Mouse (Mus musculus): ENCODE measurements around the gene Gfm1. TPM values are rescaled to one million over a fixed set of nuclear protein-coding genes. Genes with fewer than 3 reads are reported as not detected.
A peak's percentile ranks its signal among the peaks of the same experiment; 100 is the strongest.

Gene Gfm1
- 83.3 and 96.1 TPM in 2 replicates for polyA plus RNA-seq (2014; fragmentation: Nextera tagmentation; extraction: Ambion mirVana)

GRCm38 (mm10) chr3:67429999-67430380 is at the start of gene Gfm1:
Gene Gfm1 (plus strand): TSS chr3:67430096.
- ATAC-seq (replicated peaks; ENCODE audit: low FRiP score) = peak; percentile 94
- WGBS = 0% methylated on average over 24 of the region's 24 CpGs

GRCm38 (mm10) chr3:67429338-67429998 is 428 bp upstream of the Gfm1 start:
- no peaks in the 10 kb centered on the region for H3K27me3 ChIP-seq (replicated peaks; ENCODE audit: control insufficient read depth, insufficient read depth, low read length)
- no peak overlapping the region for H3K27ac ChIP-seq (ENCODE audit: low read depth, low read length)
- WGBS = 35% methylated on average over 8 of the region's 8 CpGs
- H3K4me1 ChIP-seq (replicated peaks; ENCODE audit: control insufficient read depth, insufficient read depth, low read length) = peaks cover 7% of the 10 kb centered on the region
- peak overlapping the region; percentile 86; the same call in 1 of the 2 replicates for H3K4me2 ChIP-seq
- peaks cover 2% of the 10 kb centered on the region; the same call in 1 of the 2 replicates for H3K36me3 ChIP-seq (ENCODE audit: control insufficient read depth, insufficient read depth, low read length)
- peak overlapping the region; percentile 98 for H3K4me3 ChIP-seq (ENCODE audit: low read depth, low read length)
- no peak for DNase-seq (ENCODE audit: low spot score)
- no peak overlapping the region for H3K9ac ChIP-seq (ENCODE audit: low read depth, low read length)
- H3K9me3 ChIP-seq (ENCODE audit: control insufficient read depth, low read length) = peaks cover 3% of the 10 kb centered on the region
- no peak; the same call in 1 of the 2 replicates for ATAC-seq (replicated peaks; ENCODE audit: low FRiP score)

More at GRCm38 (mm10) chr3:67429999-67430380, at the start of gene Gfm1:
- Histone ChIP-seq H3K9me3 (ENCODE audit: control insufficient read depth, low read length) (peaks cover 3% of the 10 kb centered on the region), H3K27ac (ENCODE audit: low read depth, low read length) (no peak within 1 kb of the TSS), H3K4me3 (ENCODE audit: low read depth, low read length) (peak within 1 kb of the TSS; percentile 98), H3K27me3 (replicated peaks; ENCODE audit: control insufficient read depth, insufficient read depth, low read length) (no peaks in the 10 kb centered on the region), H3K36me3 (ENCODE audit: control insufficient read depth, insufficient read depth, low read length) (peaks cover 3% of the 10 kb centered on the region; the same call in 1 of the 2 replicates), H3K9ac (ENCODE audit: low read depth, low read length) (peak within 1 kb of the TSS; percentile 86), H3K4me1 (replicated peaks; ENCODE audit: control insufficient read depth, insufficient read depth, low read length) (peaks cover 7% of the 10 kb centered on the region), H3K4me2 (peak within 1 kb of the TSS; percentile 86)
- DNase-seq (ENCODE audit: low spot score) = peak; percentile 83

DNA sequence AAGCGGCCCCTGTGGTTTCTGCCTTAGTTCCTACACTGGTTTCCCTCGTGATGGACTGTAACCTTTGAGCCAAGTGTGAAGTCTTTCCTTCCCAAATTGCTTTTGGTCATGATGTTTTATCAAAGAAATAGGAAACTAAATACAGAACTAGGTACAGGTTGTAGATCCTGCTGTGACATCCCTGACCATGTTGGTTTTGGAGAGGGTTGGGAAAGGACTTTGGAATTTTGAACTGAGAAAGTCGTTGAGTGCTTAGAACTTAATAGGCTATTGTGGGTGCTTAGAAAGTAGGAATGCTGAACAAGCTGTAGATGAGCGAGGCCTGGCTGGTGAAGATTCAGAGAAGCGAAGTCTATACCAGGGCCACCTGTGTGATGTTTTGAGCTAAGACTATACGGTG is 4.1 kb downstream of the Gfm1 start:
- ATAC-seq (replicated peaks; ENCODE audit: low FRiP score) = no peak
- WGBS = 93% methylated on average over 6 of the region's 6 CpGs

GRCm38 (mm10) chr3:67447143-67447542 is 17.2 kb downstream of the Gfm1 start:
- no peaks in the 10 kb centered on the region for H3K4me1 ChIP-seq (replicated peaks; ENCODE audit: control insufficient read depth, insufficient read depth, low read length)
- no peaks in the 10 kb centered on the region for H3K9me3 ChIP-seq (ENCODE audit: control insufficient read depth, low read length)
- no peak overlapping the region for H3K27ac ChIP-seq (ENCODE audit: low read depth, low read length)
- H3K9ac ChIP-seq (ENCODE audit: low read depth, low read length) = no peak overlapping the region
- 94% methylated on average over 2 of the region's 2 CpGs for WGBS
- H3K36me3 ChIP-seq (ENCODE audit: control insufficient read depth, insufficient read depth, low read length) = peaks cover 41% of the 10 kb centered on the region
- H3K4me2 ChIP-seq = no peak overlapping the region
- DNase-seq (ENCODE audit: low spot score) = no peak
- H3K4me3 ChIP-seq (ENCODE audit: low read depth, low read length) = no peak overlapping the region
- no peaks in the 10 kb centered on the region for H3K27me3 ChIP-seq (replicated peaks; ENCODE audit: control insufficient read depth, insufficient read depth, low read length)
- ATAC-seq (replicated peaks; ENCODE audit: low FRiP score) = no peak

More for the DNA sequence above, 4.1 kb downstream of the Gfm1 start:
- Histone ChIP-seq H3K4me3 (ENCODE audit: low read depth, low read length) (no peak overlapping the region), H3K9ac (ENCODE audit: low read depth, low read length) (no peak overlapping the region), H3K9me3 (ENCODE audit: control insufficient read depth, low read length) (no peaks in the 10 kb centered on the region), H3K36me3 (ENCODE audit: control insufficient read depth, insufficient read depth, low read length) (peaks cover 17% of the 10 kb centered on the region), H3K4me1 (replicated peaks; ENCODE audit: control insufficient read depth, insufficient read depth, low read length) (peaks cover 7% of the 10 kb centered on the region), H3K4me2 (no peak overlapping the region), H3K27ac (ENCODE audit: low read depth, low read length) (no peak overlapping the region), H3K27me3 (replicated peaks; ENCODE audit: control insufficient read depth, insufficient read depth, low read length) (no peaks in the 10 kb centered on the region)
- DNase-seq (ENCODE audit: low spot score) = no peak

DNA sequence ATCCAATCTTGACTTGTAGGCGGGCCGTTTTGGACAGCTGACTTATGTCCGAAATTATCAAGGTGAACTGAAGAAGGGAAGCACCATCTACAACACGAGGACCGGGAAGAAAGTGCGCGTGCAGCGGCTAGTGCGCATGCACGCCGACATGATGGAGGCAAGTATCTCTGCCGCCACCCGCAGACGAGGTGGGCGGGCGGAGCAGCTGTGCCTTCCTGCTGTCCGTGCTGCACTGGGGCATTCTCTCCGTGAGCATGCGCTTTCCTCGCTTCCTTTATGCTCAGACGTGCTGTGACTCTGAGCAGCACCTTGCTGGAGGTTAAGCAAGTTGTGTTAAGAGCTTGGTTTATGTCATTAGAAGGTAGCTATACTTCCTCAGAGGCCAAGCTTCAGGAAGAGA is 19.8 kb downstream of the Gfm1 start:
- WGBS = 90% methylated on average over 21 of the region's 21 CpGs

DNA sequence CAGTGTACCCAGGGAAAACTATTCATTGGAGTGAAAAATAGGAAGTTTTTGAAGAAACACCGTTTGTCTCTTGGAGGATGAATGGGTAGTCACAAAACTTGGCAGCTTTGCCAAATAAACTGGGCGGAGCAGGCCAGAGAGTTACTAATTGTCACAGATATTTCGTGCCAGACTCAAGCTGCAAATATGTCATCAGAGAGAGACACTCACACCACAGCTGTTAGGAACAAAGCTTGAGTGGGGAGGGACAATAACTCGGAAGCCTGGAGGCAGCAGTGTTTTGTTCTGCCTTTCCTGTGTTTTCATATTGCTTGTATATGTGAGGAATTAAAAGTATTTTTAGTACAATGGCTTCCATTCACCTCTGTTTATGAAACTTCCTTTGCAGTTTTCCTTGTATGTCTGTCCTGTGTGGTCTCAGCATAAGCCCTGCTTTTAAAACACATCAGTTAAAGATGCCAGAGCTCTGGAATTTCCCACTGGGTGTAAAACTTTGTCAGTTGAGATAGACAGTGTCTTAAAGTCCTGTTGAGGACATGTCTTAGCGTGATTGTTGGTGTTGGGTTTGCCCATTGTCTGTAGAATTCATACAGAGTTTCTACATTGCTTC is 20.8 kb downstream of the Gfm1 start:
- ATAC-seq (replicated peaks; ENCODE audit: low FRiP score) (no peak), DNase-seq (ENCODE audit: low spot score) (no peak)
- 91% methylated on average over 5 of the region's 5 CpGs for WGBS
- no peak overlapping the region for H3K4me2 ChIP-seq
- H3K4me1 ChIP-seq (replicated peaks; ENCODE audit: control insufficient read depth, insufficient read depth, low read length) = no peaks in the 10 kb centered on the region
- no peaks in the 10 kb centered on the region for H3K9me3 ChIP-seq (ENCODE audit: control insufficient read depth, low read length)
- no peak overlapping the region for H3K27ac ChIP-seq (ENCODE audit: low read depth, low read length)
- H3K36me3 ChIP-seq (ENCODE audit: control insufficient read depth, insufficient read depth, low read length) = peaks cover 42% of the 10 kb centered on the region
- no peak overlapping the region for H3K9ac ChIP-seq (ENCODE audit: low read depth, low read length)
- no peaks in the 10 kb centered on the region for H3K27me3 ChIP-seq (replicated peaks; ENCODE audit: control insufficient read depth, insufficient read depth, low read length)
- no peak overlapping the region for H3K4me3 ChIP-seq (ENCODE audit: low read depth, low read length)

More for the DNA sequence above, 19.8 kb downstream of the Gfm1 start:
- DNase-seq (ENCODE audit: low spot score) = no peak
- Histone ChIP-seq H3K27ac (ENCODE audit: low read depth, low read length) (no peak overlapping the region), H3K4me3 (ENCODE audit: low read depth, low read length) (no peak overlapping the region), H3K36me3 (ENCODE audit: control insufficient read depth, insufficient read depth, low read length) (peaks cover 36% of the 10 kb centered on the region), H3K4me2 (no peak overlapping the region), H3K4me1 (replicated peaks; ENCODE audit: control insufficient read depth, insufficient read depth, low read length) (no peaks in the 10 kb centered on the region), H3K27me3 (replicated peaks; ENCODE audit: control insufficient read depth, insufficient read depth, low read length) (no peaks in the 10 kb centered on the region), H3K9ac (ENCODE audit: low read depth, low read length) (no peak overlapping the region), H3K9me3 (ENCODE audit: control insufficient read depth, low read length) (no peaks in the 10 kb centered on the region)
- no peak for ATAC-seq (replicated peaks; ENCODE audit: low FRiP score)

- no peaks in the 10 kb centered on the region; the same call in 1 of the 2 replicates for H3K4me1 ChIP-seq (replicated peaks; ENCODE audit: control insufficient read depth, insufficient read depth, low read length)
- ATAC-seq (replicated peaks; ENCODE audit: low FRiP score) (no peak), DNase-seq (ENCODE audit: low spot score) (no peak)
- H3K9ac ChIP-seq (ENCODE audit: low read depth, low read length) = no peak overlapping the region
- H3K4me3 ChIP-seq (ENCODE audit: low read depth, low read length) = no peak overlapping the region
- no peaks in the 10 kb centered on the region for H3K9me3 ChIP-seq (ENCODE audit: control insufficient read depth, low read length)
- no peak overlapping the region for H3K27ac ChIP-seq (ENCODE audit: low read depth, low read length)
- no peak overlapping the region for H3K4me2 ChIP-seq
- 91% methylated on average over 3 of the region's 3 CpGs for WGBS
- H3K36me3 ChIP-seq (ENCODE audit: control insufficient read depth, insufficient read depth, low read length) = peaks cover 25% of the 10 kb centered on the region
- H3K27me3 ChIP-seq (replicated peaks; ENCODE audit: control insufficient read depth, insufficient read depth, low read length) = no peaks in the 10 kb centered on the region
Observed at GRCm38 (mm10) chr3:67459881-67460280, 30.0 kb downstream of the Gfm1 start.

- H3K4me1 ChIP-seq (replicated peaks; ENCODE audit: control insufficient read depth, insufficient read depth, low read length) = no peaks in the 10 kb centered on the region; the same call in 1 of the 2 replicates
- H3K36me3 ChIP-seq (ENCODE audit: control insufficient read depth, insufficient read depth, low read length) = peaks cover 12% of the 10 kb centered on the region
- no peak overlapping the region for H3K4me2 ChIP-seq
- no peak overlapping the region for H3K9ac ChIP-seq (ENCODE audit: low read depth, low read length)
- H3K27ac ChIP-seq (ENCODE audit: low read depth, low read length) = no peak overlapping the region
- H3K27me3 ChIP-seq (replicated peaks; ENCODE audit: control insufficient read depth, insufficient read depth, low read length) = no peaks in the 10 kb centered on the region
- no peak overlapping the region for H3K4me3 ChIP-seq (ENCODE audit: low read depth, low read length)
- no peak for DNase-seq (ENCODE audit: low spot score)
- WGBS = 95% methylated on average over 7 of the region's 7 CpGs
- ATAC-seq (replicated peaks; ENCODE audit: low FRiP score) = no peak
- H3K9me3 ChIP-seq (ENCODE audit: control insufficient read depth, low read length) = no peaks in the 10 kb centered on the region
Observed at GRCm38 (mm10) chr3:67462015-67462414, 32.1 kb downstream of the Gfm1 start.

Data from liver, embryonic 11.5 days (tissue).